Mouse (Mus musculus): ENCODE measurements around the gene Btn2a2. TPM values are rescaled to one million over a fixed set of nuclear protein-coding genes. Genes with fewer than 3 reads are reported as not detected.

Gene Btn2a2
- total RNA-seq, 4 experiments from 2014 or later: 0.63 to 1.1 (median 0.99) TPM

- no peak for DNase-seq (ENCODE audit: low spot score in 2 of 2)
These were observed 60.3 kb downstream of the Btn2a2 start for GRCm38 (mm10) chr13:23428166-23428993.

Small RNAs within 50 kb of the gene (microRNA-seq; reads per million reads assigned to microRNA genes)
- 0 reads per million in 2 experiments for gene Gm44297
- 0.21 to 0.22 reads per million in 2 experiments for gene n-TStga1

Other genes starting within 250 kb of the Btn2a2 start
- not detected for gene Vmn1r223, start 241.7 kb downstream of the Btn2a2 start, total RNA-seq (2022)
- gene Zfp322a, start 119.6 kb downstream of the Btn2a2 start, total RNA-seq (2022): 10 to 100 TPM; 24.9 to 29.0 (median 26.7) TPM
- gene Abt1, start 65.0 kb downstream of the Btn2a2 start, total RNA-seq (2022): 1 to 10 TPM; 8.1 to 9.3 (median 8.6) TPM
- under 1 TPM in 2 of 4 experiments, not detected in 2; 0.09 to 0.13 TPM for gene Btn1a1, start 23.0 kb downstream of the Btn2a2 start, total RNA-seq (2022)
- 100 to 1,000 TPM; 263 to 358 (median 294) TPM for gene Hist1h4h, start 42.2 kb upstream of the Btn2a2 start, total RNA-seq (2022)
- gene Hist1h2af, start 45.0 kb upstream of the Btn2a2 start, total RNA-seq (2022): 10 to 100 TPM in 1 of 4 experiments, 1 to 10 TPM in 2, not detected in 1; 1.7 to 10.6 (median 3.0) TPM
- gene Hist1h3g, start 46.6 kb upstream of the Btn2a2 start, total RNA-seq (2022): 1 to 10 TPM; 3.7 to 6.0 (median 4.2) TPM
- 1 to 10 TPM in 2 of 4 experiments, under 1 TPM in 2; 0.84 to 1.6 (median 0.98) TPM for gene Hist1h2bh, start 54.5 kb upstream of the Btn2a2 start, total RNA-seq (2022)
- 10 to 100 TPM; 15.3 to 21.8 (median 16.6) TPM for gene Hist1h3f, start 55.2 kb upstream of the Btn2a2 start, total RNA-seq (2022)
- 100 to 1,000 TPM; 153 to 191 (median 171) TPM for gene Hist1h4f, start 62.8 kb upstream of the Btn2a2 start, total RNA-seq (2022)
- gene Hist1h1d, start 64.4 kb upstream of the Btn2a2 start, total RNA-seq (2022): 1 to 10 TPM; 3.4 to 4.2 (median 3.5) TPM
- 10 to 100 TPM; 43.6 to 61.8 (median 54.4) TPM for gene Hist1h3e, start 73.5 kb upstream of the Btn2a2 start, total RNA-seq (2022)
- 1 to 10 TPM; 3.0 to 5.2 (median 4.7) TPM for gene Hist1h2ae, start 82.4 kb upstream of the Btn2a2 start, total RNA-seq (2022)
- gene Hist1h2bg, start 82.5 kb upstream of the Btn2a2 start, total RNA-seq (2022): 10 to 100 TPM; 60.3 to 72.4 (median 70.0) TPM
- gene Hist1h2bf, start 85.3 kb upstream of the Btn2a2 start, total RNA-seq (2022): 10 to 100 TPM; 23.0 to 26.4 (median 24.2) TPM
- 1 to 10 TPM; 1.3 to 6.6 (median 3.8) TPM for gene Hist1h2ad, start 85.5 kb upstream of the Btn2a2 start, total RNA-seq (2022)
- gene Hist1h3d, start 86.9 kb upstream of the Btn2a2 start, total RNA-seq (2022): 10 to 100 TPM in 2 of 4 experiments, 1 to 10 TPM in 2; 8.9 to 11.8 (median 10.0) TPM
- gene Hist1h4d, start 92.7 kb upstream of the Btn2a2 start, total RNA-seq (2022): 100 to 1,000 TPM; 126 to 155 (median 139) TPM
- 1 to 10 TPM; 5.5 to 9.6 (median 7.2) TPM for gene Hist1h2be, start 132.3 kb upstream of the Btn2a2 start, total RNA-seq (2022)
- gene Hist1h1e, start 133.7 kb upstream of the Btn2a2 start, total RNA-seq (2022): 10 to 100 TPM; 61.9 to 65.4 (median 62.5) TPM
- 1 to 10 TPM; 1.4 to 2.3 (median 1.9) TPM for gene Hist1h2ac, start 195.1 kb upstream of the Btn2a2 start, total RNA-seq (2022)
- 10 to 100 TPM; 26.9 to 40.2 (median 30.0) TPM for gene Hist1h2bc, start 195.3 kb upstream of the Btn2a2 start, total RNA-seq (2022)
- under 1 TPM in 1 of 4 experiments, not detected in 3; 0.41 TPM for gene Hist1h1t, start 207.0 kb upstream of the Btn2a2 start, total RNA-seq (2022)
- 100 to 1,000 TPM in 2 of 4 experiments, 10 to 100 TPM in 2; 87.8 to 116 (median 99.2) TPM for gene Hist1h4c, start 209.6 kb upstream of the Btn2a2 start, total RNA-seq (2022)
- 1 to 10 TPM; 3.4 to 7.7 (median 4.6) TPM for gene Hfe, start 222.0 kb upstream of the Btn2a2 start, total RNA-seq (2022)
- gene Hist1h1c, start 250.0 kb upstream of the Btn2a2 start, total RNA-seq (2022): 10 to 100 TPM; 69.7 to 80.4 (median 72.8) TPM